Mouse (Mus musculus): Measurements from ENCODE around the gene Rap1gap.

The Rap1gap gene

DNA sequence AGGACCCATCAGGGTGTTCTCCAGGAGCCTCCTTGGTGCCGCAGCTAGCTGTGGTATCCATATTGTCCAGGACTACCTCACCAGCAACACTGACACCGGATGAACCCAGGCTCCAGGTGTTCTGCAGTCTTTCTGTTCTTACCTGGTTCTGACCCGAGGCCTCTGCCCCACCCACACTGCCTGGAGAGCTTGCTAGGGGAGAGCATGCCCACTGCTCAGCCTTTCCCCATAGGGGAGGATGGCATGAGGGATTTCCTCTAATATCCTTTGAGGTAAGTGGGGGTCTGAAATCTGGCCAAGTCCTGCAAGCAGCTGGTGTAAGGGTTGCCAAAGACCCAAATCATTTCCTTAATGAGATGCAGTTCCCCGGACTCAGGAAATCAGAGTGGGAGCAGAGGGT, 1.0 kb upstream of the Rap1gap start:
- no peak for DNase-seq (ENCODE audit: low read depth)

DNA sequence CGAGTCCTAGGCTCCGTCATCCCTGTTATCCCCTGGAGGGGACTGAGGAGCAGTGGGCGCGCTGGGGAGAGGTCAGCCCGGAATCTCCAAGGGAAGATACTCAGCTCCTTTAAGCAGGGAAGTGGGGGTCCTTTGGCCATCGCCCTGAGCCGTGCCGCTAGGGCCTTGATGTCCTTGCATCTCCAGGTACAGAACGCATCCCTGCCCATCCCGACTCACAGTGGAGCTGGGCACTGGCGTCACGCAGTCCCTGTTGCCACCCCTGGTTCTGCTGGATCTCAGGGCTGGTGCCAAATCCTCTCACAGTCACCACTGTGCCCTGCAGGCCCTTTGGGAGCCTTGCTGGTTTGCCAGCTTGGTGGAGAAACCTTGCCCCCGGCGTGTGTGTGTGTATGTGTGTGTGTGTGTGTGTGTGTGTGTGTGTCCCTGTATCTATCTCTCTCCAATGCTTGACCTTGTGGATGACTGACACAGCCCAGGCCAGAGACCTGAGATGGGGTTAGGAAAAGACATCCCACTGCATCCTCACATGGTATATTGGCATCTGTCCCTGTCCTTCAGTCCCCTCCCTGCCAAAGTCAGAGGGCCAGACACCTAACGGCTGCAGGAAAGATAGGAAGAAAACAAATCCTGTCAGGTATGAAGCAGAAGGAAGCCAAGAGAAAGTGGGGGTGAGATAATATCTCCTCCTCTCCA, 602 bp downstream of the Rap1gap start:
- no peak for DNase-seq (ENCODE audit: low read depth)

GRCm38 (mm10) chr4:137665791-137666190, 1.3 kb downstream of the Rap1gap start:
- no peak for DNase-seq (ENCODE audit: low read depth)

DNA sequence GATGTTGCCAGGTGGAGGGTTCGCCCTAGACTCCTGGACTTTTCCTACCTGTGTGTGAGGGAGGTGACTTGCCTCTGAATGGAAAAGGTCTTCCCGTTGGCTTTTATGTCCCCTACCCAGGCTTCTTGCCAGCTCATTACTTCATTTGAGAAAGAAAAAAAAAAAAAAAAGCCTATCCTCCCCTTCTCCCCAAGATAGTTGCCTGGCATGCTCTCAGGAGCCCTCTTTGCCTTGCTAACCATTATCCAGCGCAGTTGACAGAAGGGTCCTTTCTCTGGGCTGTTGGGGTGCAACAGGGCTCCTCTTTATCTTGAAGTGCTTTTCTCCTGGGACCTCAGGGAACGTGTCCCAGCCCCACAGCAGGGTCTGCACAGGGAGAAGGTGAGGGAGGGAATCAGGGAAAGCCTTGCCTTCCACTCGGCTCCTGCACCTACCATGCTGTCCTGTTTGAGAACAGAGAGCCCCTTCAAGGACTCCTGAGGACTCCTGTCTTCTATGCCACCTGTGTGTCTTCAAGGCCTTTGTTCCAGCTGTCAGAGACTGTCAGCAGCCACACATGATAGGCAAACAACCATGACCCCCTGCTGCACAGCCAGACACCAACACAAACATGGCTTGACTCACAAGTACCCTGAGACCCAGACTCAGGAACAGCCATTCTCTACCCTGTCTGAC, 1.9 kb downstream of the Rap1gap start:
- no peak for DNase-seq (ENCODE audit: low read depth)

DNA sequence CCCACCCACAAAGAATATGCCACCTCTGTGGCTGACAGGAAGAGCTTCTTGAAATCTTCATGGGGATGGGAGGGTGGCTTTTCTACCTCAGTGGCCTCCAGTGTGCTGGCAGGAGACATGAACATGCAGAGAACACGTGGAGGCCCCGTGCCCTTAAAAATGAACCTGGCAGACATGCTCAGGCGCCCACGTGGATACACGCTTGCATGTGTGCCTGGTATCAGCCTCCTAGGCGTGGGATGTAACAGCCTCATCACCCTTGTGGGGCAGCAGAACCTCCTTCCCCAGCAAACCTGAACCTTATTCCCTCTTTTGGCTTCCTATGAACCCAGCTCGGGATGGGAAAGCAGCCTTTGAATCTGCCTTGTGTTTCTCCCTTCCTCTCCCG, 2.4 kb downstream of the Rap1gap start:
- DNase-seq (ENCODE audit: low read depth), result no peak

DNA sequence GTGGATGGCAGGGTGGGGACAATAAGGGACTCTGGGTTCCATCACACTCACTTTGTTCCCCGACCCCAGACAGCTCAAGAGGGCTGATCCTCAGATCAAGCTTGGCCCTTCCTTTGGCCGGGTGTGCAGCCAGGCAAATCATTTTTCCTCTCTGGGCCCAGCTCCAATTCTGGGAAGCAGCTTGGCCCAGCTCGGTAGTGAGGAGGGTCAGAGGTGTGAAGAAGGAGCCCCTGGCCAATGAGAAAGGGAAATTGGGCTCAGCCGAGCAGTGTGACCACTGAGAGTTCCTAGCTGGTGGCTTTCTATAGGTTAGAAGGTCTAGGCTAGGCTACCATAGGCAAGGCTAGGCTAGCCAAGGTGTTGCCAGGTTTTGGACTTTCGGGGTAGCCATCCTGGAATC, 3.2 kb downstream of the Rap1gap start:
- DNase-seq (ENCODE audit: low read depth), result no peak

DNA sequence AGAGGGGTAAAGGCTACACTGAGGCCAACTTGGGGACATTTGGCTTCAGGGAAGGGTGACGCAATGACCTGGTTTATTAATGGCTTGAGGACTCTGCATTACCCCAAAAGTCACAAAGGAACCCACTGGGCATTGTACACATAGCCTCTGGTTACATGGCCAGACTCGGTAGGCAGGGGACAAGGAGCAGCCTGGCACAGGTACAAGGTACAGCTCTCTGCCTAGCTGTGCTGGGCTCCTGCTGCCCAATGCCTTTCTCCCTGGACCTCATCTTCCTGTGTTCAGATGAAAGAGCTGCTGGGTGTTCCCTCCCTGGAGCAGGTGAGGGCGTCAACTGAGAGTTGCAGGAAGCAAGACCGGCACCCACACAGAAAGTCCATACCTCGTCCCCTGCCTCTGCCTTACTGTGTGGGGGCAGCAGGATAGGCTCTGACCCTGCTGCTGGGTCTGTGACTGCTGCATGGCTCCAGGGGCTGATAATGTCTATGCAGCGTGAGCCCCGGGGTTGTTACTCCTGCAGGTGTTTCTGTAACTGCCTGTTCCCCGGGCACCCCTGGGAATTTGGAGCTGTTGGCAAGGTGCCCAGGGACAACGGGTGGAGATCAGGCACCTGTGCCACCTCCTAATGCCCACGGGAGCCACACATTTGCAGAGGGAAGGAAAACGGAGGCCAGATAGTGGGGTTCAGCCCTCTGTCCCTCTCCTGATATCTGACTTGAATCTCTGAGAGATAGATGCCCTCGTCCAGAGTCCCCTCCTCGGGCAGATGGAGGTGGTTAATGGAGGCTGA, 7.4 kb downstream of the Rap1gap start:
- no peak for DNase-seq (ENCODE audit: low read depth)

GRCm38 (mm10) chr4:137675566-137675965, 11.0 kb downstream of the Rap1gap start:
- no peak for DNase-seq (ENCODE audit: low read depth)

- DNase-seq (ENCODE audit: low read depth), result no peak
Measured at GRCm38 (mm10) chr4:137676057-137676456, 11.5 kb downstream of the Rap1gap start.

GRCm38 (mm10) chr4:137676700-137677484, 12.4 kb downstream of the Rap1gap start:
- no peak for DNase-seq (ENCODE audit: low read depth)

DNA sequence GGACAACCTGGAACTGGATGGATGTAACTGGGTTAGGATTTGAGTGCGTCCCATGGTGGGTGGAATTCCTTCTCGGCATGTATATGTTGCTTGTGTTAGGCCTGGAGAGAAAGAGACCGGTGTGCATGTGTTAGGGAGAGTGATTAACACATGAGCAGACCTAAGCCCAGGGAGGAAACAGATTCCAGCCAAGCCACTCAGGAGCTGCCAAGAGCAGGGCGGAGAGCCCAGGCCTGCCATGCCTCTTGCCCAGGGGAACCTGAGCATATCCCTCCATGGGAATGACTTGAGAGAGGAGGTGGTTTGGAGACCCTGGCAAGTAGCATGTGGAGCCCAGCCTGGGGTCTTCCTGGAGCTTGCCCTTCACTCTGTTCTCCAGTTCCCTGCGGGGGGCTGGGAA, 13.4 kb downstream of the Rap1gap start:
- no peak for DNase-seq (ENCODE audit: low read depth)

DNA sequence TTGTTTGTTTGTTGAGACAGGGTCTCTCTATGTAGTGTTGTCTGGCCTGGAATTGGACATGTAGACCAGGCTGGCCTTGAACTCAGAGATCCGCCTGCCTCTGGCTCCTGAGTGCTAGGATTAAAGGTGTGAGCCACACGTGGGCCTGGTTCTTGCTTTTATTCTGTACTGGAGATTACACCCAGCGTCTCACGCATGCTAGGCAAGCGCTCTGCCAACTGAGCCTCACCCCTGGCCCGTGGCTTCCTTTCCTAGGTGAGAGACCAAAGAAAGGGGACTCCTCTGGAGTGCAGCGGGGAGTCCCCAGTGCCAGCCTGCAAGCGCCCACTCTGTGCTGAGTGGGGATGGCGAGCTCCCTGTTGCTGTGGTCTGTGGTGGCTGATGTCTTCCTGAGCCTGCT, 14.0 kb downstream of the Rap1gap start:
- no peak for DNase-seq (ENCODE audit: low read depth)

GRCm38 (mm10) chr4:137679979-137680550, 15.5 kb downstream of the Rap1gap start:
- no peak for DNase-seq (ENCODE audit: low read depth)

GRCm38 (mm10) chr4:137680721-137681120, 16.2 kb downstream of the Rap1gap start:
- DNase-seq (ENCODE audit: low read depth), result no peak

GRCm38 (mm10) chr4:137681408-137682104, 17.0 kb downstream of the Rap1gap start:
- DNase-seq (ENCODE audit: low read depth), result no peak

- no peak for DNase-seq (ENCODE audit: low read depth)
Measured at GRCm38 (mm10) chr4:137682961-137683453, 18.5 kb downstream of the Rap1gap start.

DNA sequence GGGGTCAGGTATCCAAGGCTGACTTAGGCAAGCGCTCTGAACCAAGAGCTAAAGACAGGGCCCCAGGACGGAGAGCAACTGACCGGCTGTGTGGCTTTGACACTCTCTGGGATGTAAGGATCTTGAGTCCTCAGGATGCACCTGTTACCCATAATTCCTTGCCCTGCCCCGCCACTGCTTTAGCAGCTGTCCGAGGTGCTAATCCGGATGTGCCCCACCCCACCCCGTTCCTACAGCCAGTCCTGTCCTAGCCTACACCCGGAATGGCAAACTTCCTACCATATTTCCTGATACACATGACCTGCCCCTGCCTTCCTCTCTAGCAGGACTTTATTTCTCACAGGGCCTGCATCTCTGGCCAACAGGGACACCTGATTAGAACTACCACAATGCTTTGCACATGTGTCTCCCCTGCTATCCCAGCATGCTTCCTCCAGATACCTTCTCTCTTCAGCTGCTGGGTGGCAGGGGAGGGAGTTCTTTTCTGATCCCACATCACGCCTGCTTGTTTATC, 20.4 kb downstream of the Rap1gap start:
- DNase-seq (ENCODE audit: low read depth), result no peak

DNA sequence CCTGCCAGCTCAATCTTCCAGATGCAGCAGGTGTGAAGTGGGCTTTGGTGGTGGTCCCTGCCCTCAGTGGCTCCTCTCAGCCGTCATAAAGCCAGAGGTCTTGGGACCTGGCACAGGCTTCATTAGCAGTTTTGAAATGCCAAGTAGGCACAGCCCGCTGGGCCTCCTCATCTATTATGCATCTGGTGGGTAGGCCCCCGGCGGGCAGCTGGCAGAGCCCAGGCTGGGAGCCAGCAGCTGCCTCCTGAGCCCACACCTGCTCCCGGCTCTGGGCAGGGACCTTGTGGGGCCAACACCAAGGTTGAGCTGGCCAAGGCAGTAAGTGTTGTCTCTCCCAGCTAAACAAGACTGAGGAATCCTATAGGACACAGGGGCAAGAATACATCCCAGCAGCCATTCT, 21.8 kb downstream of the Rap1gap start:
- no peak for DNase-seq (ENCODE audit: low read depth)

GRCm38 (mm10) chr4:137687234-137687825, 22.8 kb downstream of the Rap1gap start:
- DNase-seq (ENCODE audit: low read depth), result no peak

DNA sequence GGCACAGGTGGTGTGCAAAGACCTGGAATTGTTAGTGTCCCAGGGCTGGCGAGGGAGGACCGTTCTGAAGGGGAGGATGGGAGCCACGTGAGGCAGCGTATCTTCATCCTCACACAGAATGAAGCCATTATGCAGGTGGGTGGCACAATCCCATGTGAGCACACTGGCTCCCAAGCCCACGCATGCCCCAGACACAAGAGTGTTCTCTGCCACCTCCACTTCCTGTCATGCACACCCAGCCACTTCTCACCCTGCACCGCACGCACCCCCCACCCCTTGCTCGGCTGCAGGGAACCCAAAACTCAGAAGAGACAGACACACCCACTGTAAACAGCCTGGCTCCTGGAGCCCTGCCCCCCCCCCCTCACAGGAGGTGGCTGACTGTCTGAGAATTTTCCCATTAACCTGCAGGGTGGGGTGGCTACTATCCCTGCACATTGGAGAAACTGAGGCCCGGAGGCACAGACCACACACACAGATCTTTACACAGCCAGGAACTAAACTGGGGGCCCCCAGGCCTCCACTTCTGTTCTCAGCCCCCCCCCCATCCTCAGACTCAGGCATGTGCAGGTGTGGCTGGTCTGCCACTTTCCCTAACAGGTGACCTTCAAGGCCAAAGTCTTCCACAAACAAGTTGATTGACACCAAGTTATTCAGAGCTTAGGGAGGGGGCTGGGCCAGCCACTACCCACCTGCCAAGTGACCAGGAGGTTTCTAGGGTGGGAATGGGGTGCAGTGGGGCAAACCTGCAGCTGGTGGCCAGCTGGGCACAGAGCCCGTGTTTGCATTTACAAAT, 27.8 kb downstream of the Rap1gap start:
- no peak for DNase-seq (ENCODE audit: low read depth)
